Mouse (Mus musculus): ENCODE results near the gene Smarcc2. TPM values are rescaled to one million over a fixed set of nuclear protein-coding genes. Genes with fewer than 3 reads are reported as not detected.
"Not testable (repeated sequence)": the region's sequence is repeated elsewhere in the genome, so short reads cannot be mapped to it uniquely, and the experiment has no call there.

The Smarcc2 gene
- total RNA-seq, 2 experiments from 2014 or later, result 199 to 211 TPM

GRCm38 (mm10) chr10:128504641-128505370 lies 45.8 kb downstream of the Smarcc2 start:
- intact Hi-C loops (cut with DNase I), result no loop called here
- no peak for DNase-seq (ENCODE audit: low spot score in 2 of 2)

- DNase-seq (ENCODE audit: low spot score in 2 of 2); intact Hi-C loops (cut with DNase I): not testable (repeated sequence)
Measured at GRCm38 (mm10) chr10:128505371-128505667, 46.3 kb downstream of the Smarcc2 start.

GRCm38 (mm10) chr10:128505974-128506373 lies 46.9 kb downstream of the Smarcc2 start:
- no peak for DNase-seq (ENCODE audit: low spot score in 2 of 2)
- intact Hi-C loops (cut with DNase I), result no loop called here

GRCm38 (mm10) chr10:128508260-128508659 lies 49.2 kb downstream of the Smarcc2 start:
- no peak for DNase-seq (ENCODE audit: low spot score in 2 of 2)
- intact Hi-C loops (cut with DNase I), result no loop called here

- intact Hi-C loops (cut with DNase I), result no loop called here
- DNase-seq (ENCODE audit: low spot score in 2 of 2), result no peak
Measured at GRCm38 (mm10) chr10:128509203-128509602, 50.2 kb downstream of the Smarcc2 start.

- intact Hi-C loops (cut with DNase I), result no loop called here
- no peak for DNase-seq (ENCODE audit: low spot score in 2 of 2)
Measured at GRCm38 (mm10) chr10:128509831-128510230, 50.8 kb downstream of the Smarcc2 start.

- DNase-seq (ENCODE audit: low spot score in 2 of 2), result no peak
- intact Hi-C loops (cut with DNase I), result no loop called here
Measured at GRCm38 (mm10) chr10:128510301-128510700, 51.3 kb downstream of the Smarcc2 start.

- intact Hi-C loops (cut with DNase I), result no loop called here
- DNase-seq (ENCODE audit: low spot score in 2 of 2), result no peak
Measured at GRCm38 (mm10) chr10:128511189-128511588, 52.1 kb downstream of the Smarcc2 start.

- DNase-seq (ENCODE audit: low spot score in 2 of 2), result no peak
- intact Hi-C loops (cut with DNase I), result no loop called here
Measured at GRCm38 (mm10) chr10:128511761-128512160, 52.7 kb downstream of the Smarcc2 start.

- intact Hi-C loops (cut with DNase I), result no loop called here
- DNase-seq (ENCODE audit: low spot score in 2 of 2), result no peak
Measured at GRCm38 (mm10) chr10:128515044-128515443, 56.0 kb downstream of the Smarcc2 start.

GRCm38 (mm10) chr10:128516029-128516428 lies 57.0 kb downstream of the Smarcc2 start:
- intact Hi-C loops (cut with DNase I), result no loop called here
- no peak for DNase-seq (ENCODE audit: low spot score in 2 of 2)

GRCm38 (mm10) chr10:128516677-128517076 lies 57.6 kb downstream of the Smarcc2 start:
- intact Hi-C loops (cut with DNase I), result no loop called here
- DNase-seq (ENCODE audit: low spot score in 2 of 2), result no peak

- peak; percentile 33 to 68 for DNase-seq (ENCODE audit: low spot score in 2 of 2)
Measured at GRCm38 (mm10) chr10:128518833-128519232, 59.8 kb downstream of the Smarcc2 start.

GRCm38 (mm10) chr10:128520591-128520990 lies 61.5 kb downstream of the Smarcc2 start:
- intact Hi-C loops (cut with DNase I), result no loop called here
- no peak for DNase-seq (ENCODE audit: low spot score in 2 of 2)

More at GRCm38 (mm10) chr10:128518833-128519232, 59.8 kb downstream of the Smarcc2 start:
- intact Hi-C loops (cut with DNase I), result no loop called here

GRCm38 (mm10) chr10:128522351-128522750 lies 63.3 kb downstream of the Smarcc2 start:
- intact Hi-C loops (cut with DNase I), result no loop called here
- DNase-seq (ENCODE audit: low spot score in 2 of 2), result no peak

- DNase-seq (ENCODE audit: low spot score in 2 of 2), result no peak
- intact Hi-C loops (cut with DNase I), result no loop called here
Measured at GRCm38 (mm10) chr10:128524111-128524731, 65.2 kb downstream of the Smarcc2 start.

- peak; percentile 49 to 50 for DNase-seq (ENCODE audit: low spot score in 2 of 2)
- intact Hi-C loops (cut with DNase I), result no loop called here
Measured at GRCm38 (mm10) chr10:128524732-128525662, 65.9 kb downstream of the Smarcc2 start.

GRCm38 (mm10) chr10:128525671-128526308 lies 66.7 kb downstream of the Smarcc2 start, which contains the start of gene Esyt1:
Gene Esyt1, minus strand, starts transcription at chr10:128525871.
- intact Hi-C loops (cut with DNase I), result no loop called here
- peak; percentile 89 to 95 for DNase-seq (ENCODE audit: low spot score in 2 of 2)

All from left cerebral cortex, postnatal 14 days (tissue).